Mouse (Mus musculus) ES-E14 (cell line): ENCODE results near the gene Cryaa.

Source experiments
- CHD2 ChIP-seq: IDR thresholded peaks from 2 replicates; pipeline ENCODE4 v1.6.1; 2014; ENCODE audit warnings: mild to moderate bottlenecking, low read depth, low read length, inconsistent platforms
- MAFK ChIP-seq: IDR thresholded peaks from 2 replicates; pipeline ENCODE4 v1.6.1; 2014; ENCODE audit warnings: mild to moderate bottlenecking, low read depth, low read length, inconsistent platforms; ENCODE audit not compliant: insufficient read depth
- ZNF384 ChIP-seq: IDR thresholded peaks from 2 replicates; pipeline ENCODE4 v1.6.1; 2012; ENCODE audit warnings: low read depth, low read length, inconsistent platforms

DNA sequence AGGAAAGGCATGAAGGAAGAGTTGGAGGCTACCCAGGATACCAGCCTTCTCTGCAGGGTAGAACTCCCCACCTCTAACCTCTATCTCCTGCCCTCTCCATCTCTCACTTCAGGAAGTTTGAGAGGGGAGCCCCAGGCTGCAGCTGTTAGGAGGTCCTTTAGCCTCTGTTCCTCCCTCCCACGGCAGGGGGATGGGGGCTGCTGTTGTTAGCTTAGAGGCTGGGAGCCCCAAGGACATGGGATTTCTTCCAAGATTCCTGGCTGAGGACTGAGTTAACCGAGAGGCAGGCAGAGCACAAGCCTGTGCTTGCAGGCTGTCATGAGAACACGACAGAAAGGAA, 8.6 kb downstream of the Cryaa start:
- TF ChIP-seq ZNF384 (no peak), CHD2 (no peak), MAFK (no peak)
